Mouse (Mus musculus) ES-Bruce4 (cell line): Measurements from ENCODE around the gene Tshz2.

Source experiments
- CTCF ChIP-seq: IDR thresholded peaks from one replicate; pipeline ENCODE4 v1.8.1; 2011; ENCODE audit warnings: low read depth, low read length
- EP300 ChIP-seq: IDR thresholded peaks from 2 replicates; pipeline ENCODE4 v1.6.1; 2011; ENCODE audit warnings: low read depth, low read length; ENCODE audit not compliant: insufficient read depth
- POLR2A ChIP-seq: IDR thresholded peaks from one replicate; pipeline ENCODE4 v1.8.1; 2011; ENCODE audit warnings: low read length; ENCODE audit not compliant: insufficient read depth

- TF ChIP-seq POLR2A (no peak), CTCF (no peak), EP300 (no peak)
These were observed 307.7 kb downstream of the Tshz2 start for GRCm38 (mm10) chr2:169940297-169941142.
